Mouse (Mus musculus): ENCODE results near the gene Hexa.

Hexa gene

GRCm38 (mm10) chr9:59539441-59540137 is at the start of gene Hexa, which contains the start of gene Tmem202:
Gene Hexa, plus strand, starts transcription at chr9:59539540.
Gene Tmem202, minus strand, starts transcription at chr9:59539847.
- DNase-seq (ENCODE audit: low read depth, low spot score) = peak; percentile 73

- no peak for DNase-seq (ENCODE audit: low read depth, low spot score)
These were observed 31.2 kb upstream of the Hexa start for GRCm38 (mm10) chr9:59508146-59508545.

- no peak for DNase-seq (ENCODE audit: low read depth, low spot score)
These were observed 27.0 kb upstream of the Hexa start for GRCm38 (mm10) chr9:59512381-59512780.

GRCm38 (mm10) chr9:59515069-59515468 is 24.3 kb upstream of the Hexa start:
- DNase-seq (ENCODE audit: low read depth, low spot score) = no peak

GRCm38 (mm10) chr9:59517127-59517526 is 22.2 kb upstream of the Hexa start:
- no peak for DNase-seq (ENCODE audit: low read depth, low spot score)

- no peak for DNase-seq (ENCODE audit: low read depth, low spot score)
These were observed 20.4 kb upstream of the Hexa start for GRCm38 (mm10) chr9:59518976-59519375.

- DNase-seq (ENCODE audit: low read depth, low spot score) = no peak
These were observed 19.9 kb upstream of the Hexa start for GRCm38 (mm10) chr9:59519396-59519795.

- DNase-seq (ENCODE audit: low read depth, low spot score) = no peak
These were observed 16.4 kb upstream of the Hexa start for GRCm38 (mm10) chr9:59522906-59523305.

GRCm38 (mm10) chr9:59526727-59527126 is 12.6 kb upstream of the Hexa start:
- no peak for DNase-seq (ENCODE audit: low read depth, low spot score)

GRCm38 (mm10) chr9:59527580-59527979 is 11.8 kb upstream of the Hexa start:
- no peak for DNase-seq (ENCODE audit: low read depth, low spot score)

GRCm38 (mm10) chr9:59528274-59528673 is 11.1 kb upstream of the Hexa start:
- DNase-seq (ENCODE audit: low read depth, low spot score) = no peak

GRCm38 (mm10) chr9:59531645-59532044 is 7.7 kb upstream of the Hexa start:
- DNase-seq (ENCODE audit: low read depth, low spot score) = no peak

GRCm38 (mm10) chr9:59533422-59533821 is 5.9 kb upstream of the Hexa start:
- DNase-seq (ENCODE audit: low read depth, low spot score) = no peak

- DNase-seq (ENCODE audit: low read depth, low spot score) = no peak
These were observed 5.5 kb upstream of the Hexa start for GRCm38 (mm10) chr9:59533889-59534288.

GRCm38 (mm10) chr9:59537651-59538050 is 1.7 kb upstream of the Hexa start:
- DNase-seq (ENCODE audit: low read depth, low spot score) = no peak

GRCm38 (mm10) chr9:59541617-59542016 is 2.3 kb downstream of the Hexa start:
- DNase-seq (ENCODE audit: low read depth, low spot score) = no peak

GRCm38 (mm10) chr9:59542766-59543324 is 3.5 kb downstream of the Hexa start:
- no peak for DNase-seq (ENCODE audit: low read depth, low spot score)

- no peak for DNase-seq (ENCODE audit: low read depth, low spot score)
These were observed 5.4 kb downstream of the Hexa start for GRCm38 (mm10) chr9:59544739-59545138.

- no peak for DNase-seq (ENCODE audit: low read depth, low spot score)
These were observed 8.5 kb downstream of the Hexa start for GRCm38 (mm10) chr9:59547869-59548268.

GRCm38 (mm10) chr9:59548961-59549487 is 9.7 kb downstream of the Hexa start:
- DNase-seq (ENCODE audit: low read depth, low spot score) = no peak

- no peak for DNase-seq (ENCODE audit: low read depth, low spot score)
These were observed 10.7 kb downstream of the Hexa start for GRCm38 (mm10) chr9:59550077-59550476.

GRCm38 (mm10) chr9:59551017-59551416 is 11.7 kb downstream of the Hexa start:
- no peak for DNase-seq (ENCODE audit: low read depth, low spot score)

GRCm38 (mm10) chr9:59551620-59552031 is 12.3 kb downstream of the Hexa start:
- no peak for DNase-seq (ENCODE audit: low read depth, low spot score)
